Mouse (Mus musculus) kidney, adult 18-20 months (tissue): ENCODE results near the gene Clstn2.

Source experiments
- DNase-seq: peaks from one replicate; pipeline ENCODE4 v3.0.0; 2021

The Clstn2 gene

DNA sequence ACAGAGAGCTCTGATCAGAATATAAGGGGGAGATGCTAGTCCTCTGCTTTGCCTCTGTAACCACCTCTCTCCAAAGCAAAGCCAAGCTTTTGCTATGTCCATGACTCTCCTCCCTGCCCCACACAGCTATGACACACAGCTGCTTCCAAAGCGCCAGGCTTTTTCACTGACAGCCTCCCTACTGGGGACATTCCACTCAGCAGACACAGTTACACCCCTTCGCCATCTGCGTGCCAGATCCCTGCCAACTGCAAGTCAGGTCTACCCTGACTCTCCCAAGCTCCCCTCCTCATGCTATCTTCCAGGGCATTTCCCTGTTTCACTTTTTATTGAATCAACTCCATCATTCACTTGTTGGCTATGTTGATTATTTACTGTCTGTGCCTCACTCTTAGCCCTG is 259.1 kb downstream of the Clstn2 start:
- no peak for DNase-seq

DNA sequence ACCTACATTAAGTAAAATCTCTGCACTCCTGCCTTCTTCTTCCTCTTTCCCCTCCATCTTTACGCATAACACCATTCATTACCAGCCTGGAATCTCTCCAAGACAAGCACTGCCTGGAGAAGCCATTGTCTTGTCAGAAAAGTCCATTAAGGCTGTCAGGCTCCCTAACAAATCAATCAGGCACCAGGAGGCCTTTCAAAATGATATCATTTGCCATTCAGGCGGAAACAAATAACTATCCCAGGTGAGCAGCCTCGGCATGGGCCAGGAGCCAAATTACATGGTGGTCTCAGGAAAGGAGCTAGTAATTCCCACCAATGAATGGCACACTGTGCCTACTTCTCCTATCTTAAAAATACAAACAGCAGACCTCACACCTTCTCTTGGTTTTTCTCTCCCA is 260.6 kb downstream of the Clstn2 start:
- DNase-seq, result no peak

DNA sequence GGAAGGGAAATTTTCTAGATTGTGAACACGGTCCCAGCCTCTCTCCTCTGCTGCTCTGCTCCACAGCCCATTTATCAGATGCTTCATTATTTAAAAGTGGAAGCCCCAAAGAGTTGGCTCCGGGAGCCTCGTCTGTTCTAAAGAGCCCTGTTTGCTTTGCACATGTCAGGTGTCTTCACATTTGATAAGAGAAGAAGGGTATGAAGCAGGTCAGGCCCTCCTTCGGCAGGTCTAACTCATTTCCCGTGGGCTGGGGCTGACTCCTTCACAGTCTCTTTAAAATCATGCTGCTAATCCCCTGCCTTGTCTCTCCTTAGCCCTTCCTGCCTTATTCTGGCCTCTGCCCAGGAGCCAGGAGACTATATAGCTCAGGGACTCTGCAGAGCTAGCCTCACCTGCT is 263.6 kb downstream of the Clstn2 start:
- DNase-seq, result no peak

DNA sequence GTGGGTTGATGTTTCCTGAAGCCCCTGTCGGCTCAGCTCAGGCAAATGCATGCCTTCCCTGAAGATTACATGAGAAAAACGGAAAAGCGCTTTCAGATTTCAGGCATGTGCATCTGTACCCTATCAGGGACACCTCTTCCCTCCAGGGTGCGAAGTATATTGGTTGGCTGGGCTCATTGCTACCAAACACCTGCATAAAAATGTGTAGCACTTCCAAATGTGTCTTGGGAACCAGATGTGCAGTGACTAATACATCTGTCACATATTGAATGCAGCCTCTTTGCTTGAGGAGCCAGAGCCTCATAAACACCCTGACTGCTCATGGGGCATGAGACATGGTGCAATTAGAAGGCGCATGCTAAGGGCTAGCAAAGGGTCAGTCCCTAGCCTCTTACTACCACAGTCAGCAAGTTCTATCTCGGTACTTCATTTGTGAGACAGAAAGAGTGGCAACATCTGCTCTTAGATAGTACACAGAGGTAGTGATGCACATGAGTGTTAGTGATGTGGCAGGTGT is 267.7 kb downstream of the Clstn2 start:
- no peak for DNase-seq

DNA sequence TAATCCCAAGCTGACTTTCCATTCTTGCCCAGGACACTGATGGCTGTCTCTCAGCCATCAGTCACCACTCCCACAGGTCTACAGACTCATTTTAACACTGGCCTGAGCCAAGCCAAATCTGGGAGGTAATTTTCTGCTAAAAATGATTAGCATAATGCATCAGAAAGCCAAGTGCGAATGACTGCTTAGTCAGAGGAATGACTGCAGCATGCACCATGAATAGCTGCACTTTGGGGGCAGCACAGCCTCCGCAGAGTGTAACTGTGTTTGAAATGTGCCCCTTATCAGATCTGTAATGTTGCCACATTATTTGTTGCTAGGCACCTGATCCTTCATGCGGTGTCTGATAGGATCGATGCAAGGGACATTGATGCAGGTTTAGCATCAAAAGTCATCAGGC is 269.9 kb downstream of the Clstn2 start:
- DNase-seq, result no peak

DNA sequence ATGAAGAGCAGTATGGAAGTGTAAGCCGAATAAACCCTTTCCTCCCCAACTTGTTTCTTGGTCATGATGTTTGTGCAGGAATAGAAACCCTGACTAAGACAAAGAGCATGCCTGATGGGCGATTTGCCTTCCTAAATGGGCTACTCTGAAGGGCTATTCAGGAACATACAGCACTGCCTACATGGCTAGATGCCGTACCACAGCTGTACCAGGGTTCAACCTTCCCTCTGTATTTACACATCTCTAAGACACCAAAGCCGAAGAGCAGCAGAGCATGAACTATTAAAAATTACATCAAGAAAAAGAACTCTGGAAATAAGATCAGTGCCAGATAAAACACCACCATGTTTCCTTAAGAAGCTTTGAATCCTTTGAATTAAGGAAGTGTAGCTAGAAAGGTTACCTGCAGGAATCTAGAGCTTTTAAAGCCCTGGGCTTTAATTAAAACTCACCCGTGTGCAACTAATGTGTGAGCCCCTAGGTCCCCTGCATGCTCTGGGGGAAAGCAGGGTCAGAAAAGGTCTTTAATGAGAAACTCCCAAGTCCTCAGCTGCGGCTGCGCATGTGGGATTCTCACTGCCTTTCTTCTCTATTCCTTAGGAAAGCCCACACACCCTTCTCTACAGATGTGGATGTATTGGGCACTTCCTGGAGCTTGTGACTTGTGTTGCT is 277.2 kb downstream of the Clstn2 start:
- DNase-seq, result no peak

DNA sequence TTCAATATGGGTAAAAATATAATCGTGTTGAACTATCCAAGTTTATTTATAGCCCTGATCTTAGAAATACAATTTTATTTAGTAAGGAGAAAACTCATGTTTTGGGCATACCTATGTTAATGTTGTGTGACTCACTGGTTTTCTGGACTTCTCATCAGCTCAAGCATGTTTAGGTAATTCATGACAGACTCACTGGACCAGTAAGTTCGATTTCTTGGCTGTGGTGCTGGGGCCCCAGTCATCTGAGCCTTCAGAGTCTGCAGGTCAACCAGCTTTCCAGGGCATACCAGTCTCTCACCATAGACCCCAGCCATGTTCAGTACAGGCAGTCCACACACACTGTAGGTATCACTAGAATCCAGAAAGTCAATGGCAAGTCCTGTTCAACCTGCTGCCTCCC is 279.3 kb downstream of the Clstn2 start:
- no peak for DNase-seq

DNA sequence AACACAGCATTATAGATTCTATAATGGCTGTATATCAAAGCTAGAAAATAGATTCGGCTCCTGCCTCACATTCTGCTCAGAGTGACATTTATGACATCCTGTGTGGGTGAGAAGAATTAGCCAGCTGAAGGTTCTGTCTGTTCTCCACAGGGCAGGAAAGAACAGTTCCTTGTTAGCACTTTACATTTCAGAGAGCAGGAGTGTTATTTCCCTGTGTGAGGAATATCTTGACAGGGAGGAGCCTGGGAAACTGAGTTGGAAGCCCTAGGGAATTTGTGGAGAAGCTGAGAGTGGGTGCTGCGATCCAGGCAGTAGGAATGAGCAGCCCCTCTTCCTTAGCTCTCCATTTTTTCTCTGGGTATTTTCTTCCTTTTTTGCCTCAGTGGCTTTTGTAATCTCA is 286.4 kb downstream of the Clstn2 start:
- DNase-seq, result no peak

DNA sequence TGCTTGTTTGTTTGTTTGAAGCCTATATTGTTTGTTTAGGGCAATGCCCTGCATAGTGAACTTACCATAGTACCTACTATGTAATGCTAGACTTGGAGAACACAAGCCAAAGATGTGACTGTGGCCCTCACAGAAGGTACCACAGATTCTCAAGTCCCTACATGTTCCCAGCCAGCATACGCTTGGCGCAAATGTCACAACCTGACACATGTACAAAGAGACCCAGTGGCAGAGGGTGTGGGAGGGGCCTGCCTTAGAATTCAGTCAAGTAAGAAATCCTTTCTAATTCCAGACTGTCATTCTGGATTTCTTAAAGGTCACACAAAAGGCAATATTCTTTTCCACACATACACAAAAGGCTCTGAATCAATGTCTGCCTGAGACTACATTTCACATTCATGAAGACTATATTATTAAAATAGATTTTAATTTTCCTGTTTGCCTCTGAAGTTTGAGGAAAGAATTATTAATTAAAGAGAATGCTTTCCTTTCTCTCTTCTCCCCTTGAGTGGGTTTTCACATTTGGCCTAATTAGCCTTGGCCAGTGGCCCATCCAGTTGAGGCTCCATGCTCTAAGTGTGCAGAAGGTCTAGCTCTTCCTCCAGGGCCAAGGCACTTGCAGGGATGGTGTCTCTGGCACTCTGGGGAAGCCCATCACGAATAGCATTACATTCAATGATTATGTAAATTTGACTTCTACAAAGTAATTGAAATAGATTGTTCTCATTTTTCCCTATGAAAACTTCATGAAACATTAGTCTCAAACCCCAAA is 305.1 kb downstream of the Clstn2 start:
- DNase-seq, result no peak

DNA sequence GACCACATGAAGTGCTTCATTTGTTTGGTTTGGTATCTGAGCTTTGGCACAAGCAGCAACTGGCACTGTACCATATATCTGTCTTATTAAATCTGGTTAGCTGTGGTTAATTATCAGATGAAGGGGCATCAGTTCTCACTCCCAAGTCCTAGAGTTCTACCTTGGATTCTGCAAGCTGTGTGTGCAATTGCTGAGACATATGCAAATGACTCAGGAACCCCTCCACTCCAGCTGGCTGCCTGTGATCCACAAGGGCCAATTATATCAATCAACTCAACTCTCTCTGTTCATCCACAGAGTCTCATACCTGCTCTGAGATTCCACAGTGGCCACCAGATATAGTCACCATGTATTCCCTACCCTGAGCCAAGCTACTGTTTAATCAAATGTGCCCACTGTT is 315.3 kb downstream of the Clstn2 start:
- DNase-seq, result no peak

DNA sequence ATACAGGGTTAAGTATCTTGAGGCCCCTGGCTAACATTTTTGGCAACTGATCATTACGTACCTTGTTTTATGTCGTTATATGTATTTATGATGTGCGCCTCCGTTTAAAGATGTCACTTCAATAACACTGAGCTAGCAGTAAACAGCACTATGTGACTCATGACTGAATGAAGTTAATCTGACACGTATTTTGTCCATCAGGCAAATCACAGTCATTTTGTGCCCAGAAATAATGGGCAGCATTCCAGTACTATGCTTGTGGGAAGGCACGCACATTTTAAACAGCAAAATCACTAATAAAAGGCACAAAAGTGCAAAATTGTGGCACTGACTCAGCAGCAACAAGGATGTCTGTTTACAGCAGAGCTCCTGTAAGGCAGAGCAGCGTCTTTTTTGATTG is 316.0 kb downstream of the Clstn2 start:
- DNase-seq, result no peak

DNA sequence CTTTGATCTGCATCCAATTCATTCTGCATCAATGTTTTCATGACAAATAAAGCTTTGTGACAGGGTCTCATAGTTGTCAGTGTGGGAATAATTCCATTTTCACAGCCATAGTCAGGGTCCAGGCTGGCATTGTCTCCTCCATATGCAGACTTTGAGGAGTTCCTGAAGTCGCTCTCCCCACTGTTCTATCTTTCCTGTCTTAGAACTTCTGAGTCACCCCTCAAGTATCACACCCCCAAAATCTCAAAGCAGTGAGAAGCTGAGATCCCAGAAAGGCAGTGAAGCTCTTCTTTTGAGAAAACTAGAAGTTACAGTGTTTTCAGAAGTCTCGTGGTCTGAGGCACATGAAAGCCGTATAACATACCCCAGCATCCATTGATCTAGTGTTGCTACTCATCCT is 320.1 kb downstream of the Clstn2 start:
- DNase-seq, result no peak

DNA sequence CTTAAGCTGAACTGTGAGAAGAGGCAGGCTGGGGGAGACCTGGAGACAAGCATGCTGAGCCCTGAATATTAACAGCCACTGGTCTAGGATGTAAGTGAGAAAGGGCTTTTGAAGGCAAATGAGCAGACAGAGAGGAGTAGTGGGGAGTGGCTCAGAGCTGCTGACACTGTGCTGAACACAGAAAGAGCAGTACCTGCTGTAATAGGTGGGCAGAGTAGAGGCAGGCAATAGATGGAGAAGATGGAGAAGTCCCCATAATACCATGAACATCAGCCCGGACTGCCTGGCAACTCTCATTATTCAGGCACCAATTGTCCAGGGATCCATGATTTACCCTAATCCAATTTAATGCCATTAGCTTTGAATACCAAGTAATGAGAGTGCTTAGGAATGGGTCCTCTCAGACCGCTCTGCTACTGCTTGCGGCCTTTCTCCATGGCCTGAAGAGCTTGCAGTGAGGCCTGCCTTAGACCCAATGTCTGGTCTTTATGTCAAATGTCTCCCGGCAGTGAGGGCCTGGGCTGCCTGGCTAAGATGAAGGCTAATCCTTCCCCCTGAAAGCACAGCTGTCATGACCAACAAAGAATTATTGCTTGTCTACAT is 329.0 kb downstream of the Clstn2 start:
- DNase-seq, result no peak

DNA sequence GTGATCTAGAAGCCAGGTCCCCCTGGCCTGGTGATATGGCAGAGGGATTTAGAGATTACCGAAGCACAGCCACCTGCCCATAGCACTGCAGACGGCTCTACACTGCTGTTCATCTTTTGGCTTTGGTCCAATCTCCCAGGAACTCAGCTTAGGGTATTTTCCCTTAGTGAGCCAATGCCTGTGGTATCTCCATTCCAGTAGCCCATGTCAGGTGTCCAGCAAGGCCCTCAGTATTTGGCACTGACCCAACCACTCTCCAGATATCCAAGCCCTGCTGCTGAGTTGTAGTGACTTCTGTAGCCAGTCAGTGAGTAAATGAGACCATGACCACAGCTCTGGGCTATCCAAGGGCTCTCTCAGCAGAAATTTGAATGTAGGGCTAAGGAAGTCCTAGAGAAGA is 330.0 kb downstream of the Clstn2 start:
- no peak for DNase-seq

DNA sequence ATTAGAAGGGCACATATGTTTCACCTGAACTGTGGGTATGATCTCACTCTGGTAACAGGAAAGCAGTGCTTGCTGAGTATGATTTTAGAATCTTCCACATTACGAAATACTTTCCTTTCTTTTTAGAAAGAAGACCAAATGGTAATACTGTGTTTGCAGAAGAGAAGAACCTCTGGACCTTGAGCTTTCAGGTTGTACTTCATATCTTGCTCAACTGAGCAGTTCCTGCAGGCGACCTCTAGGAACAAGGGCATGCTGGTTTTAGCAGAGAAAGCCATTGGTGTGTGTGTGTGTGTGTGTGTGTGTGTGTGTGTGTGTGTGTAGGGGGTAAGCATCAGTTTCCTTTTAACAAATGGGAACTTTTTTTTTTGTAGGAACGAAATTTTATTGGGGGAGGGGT is 333.0 kb downstream of the Clstn2 start:
- DNase-seq, result no peak

DNA sequence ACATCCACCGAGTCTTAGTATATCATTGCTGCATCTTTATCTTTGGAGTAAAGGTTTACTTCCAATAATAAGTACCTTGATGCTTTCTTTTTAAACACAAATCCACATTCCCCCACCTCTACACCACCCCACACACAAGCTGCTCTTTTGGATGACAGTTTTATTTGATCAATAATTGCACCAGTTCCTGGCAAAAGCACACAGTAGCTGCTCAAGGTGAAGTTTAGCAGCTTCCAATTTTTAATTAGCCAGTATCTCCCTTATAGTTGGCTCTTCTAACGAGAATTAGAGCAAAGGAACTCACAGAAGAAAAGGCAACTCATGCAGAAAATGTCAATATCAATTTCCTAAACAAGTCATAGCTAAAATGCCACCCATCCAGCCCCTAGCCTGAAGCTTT is 334.0 kb downstream of the Clstn2 start:
- no peak for DNase-seq

DNA sequence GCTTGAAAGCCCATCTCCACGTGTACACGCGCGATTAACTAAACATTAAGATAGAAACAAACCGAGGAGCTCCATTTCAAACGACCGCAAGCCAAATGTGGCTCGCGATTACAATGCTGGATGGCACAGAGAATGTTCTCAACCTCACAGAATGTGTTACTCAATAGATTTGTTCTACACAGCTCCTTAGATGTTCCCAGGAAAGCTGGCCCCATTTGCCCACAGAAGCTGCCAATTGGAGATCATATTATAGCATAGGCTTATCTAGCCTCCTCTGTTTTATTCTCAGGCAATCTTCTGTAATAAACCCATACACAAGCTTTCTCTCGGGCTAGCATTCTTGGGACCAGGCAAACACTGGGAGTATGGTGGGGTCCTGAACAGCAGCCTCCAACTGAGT is 334.9 kb downstream of the Clstn2 start:
- no peak for DNase-seq

DNA sequence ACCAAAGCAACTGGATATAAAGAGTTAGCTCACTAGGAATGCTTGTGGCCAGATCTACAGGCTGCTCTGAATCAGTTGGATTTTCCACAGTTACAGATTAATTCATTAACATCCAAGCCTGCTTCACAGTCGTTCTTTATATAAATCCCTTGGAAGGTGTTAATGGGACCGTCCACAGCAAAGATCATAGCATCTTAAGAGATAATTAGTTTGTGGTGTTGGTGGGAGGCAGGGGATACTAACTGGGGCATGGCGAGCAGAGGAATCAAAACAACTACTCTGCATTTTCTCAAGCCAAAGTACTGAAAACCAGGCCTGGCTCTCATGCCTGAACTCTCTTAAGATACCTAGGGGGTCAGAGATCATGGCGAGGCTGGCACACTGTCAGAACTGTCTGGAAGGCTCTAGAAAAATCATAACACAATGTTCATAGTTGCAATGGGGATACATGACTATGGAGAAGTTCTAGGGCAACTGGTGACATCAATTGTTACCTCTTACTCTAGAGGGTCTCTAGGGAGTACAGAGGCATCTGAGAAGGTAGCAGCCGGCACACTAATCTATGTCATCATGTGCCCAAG is 336.2 kb downstream of the Clstn2 start:
- no peak for DNase-seq

DNA sequence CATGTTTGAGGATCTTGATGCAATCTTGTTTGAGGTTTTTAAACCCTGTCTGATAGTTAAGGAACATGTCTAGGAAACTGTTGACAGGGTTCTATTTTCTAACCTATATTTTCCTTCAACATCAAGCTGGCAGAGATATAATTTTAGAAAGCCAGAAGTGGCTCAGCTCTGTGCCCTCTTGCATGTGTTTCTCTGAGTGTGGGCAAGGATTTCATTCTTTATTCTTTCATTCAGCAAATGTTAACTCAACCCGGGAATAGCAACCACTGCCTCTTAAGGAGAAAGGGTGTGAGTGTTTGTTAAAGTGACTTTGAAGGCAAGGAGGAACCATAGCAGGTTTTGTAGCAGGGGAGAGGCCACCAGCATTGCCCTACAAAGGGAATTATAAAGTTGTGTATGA is 337.7 kb downstream of the Clstn2 start:
- DNase-seq, result no peak

DNA sequence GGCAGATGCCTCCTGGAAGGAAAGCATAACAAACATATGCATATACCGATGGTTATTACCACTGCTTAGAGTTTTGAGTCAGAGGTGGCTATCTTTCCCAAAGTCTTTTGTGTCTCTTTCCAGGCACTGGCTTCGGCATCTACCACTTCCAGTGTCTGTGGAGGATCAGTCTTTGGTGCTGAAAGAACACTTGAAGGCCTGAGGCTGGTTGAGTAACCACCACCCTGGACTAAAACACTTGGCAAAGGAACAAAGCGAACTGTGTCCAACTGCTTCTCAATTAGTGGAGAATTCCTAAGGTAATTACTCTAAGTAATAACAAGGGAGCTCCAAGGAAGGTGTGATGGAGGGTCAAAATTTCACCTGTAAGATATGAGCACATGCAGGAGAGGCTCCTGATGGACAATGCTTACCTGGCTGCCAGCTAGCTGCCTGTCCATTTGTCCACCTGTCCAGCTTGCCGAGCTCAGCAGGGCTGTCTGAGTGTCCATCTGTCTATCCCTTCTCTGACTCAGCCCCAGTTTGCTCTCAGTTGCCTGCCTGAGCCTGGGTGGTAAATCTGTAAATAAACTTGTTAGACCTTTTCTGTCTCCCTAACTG is 346.1 kb downstream of the Clstn2 start:
- DNase-seq, result no peak

DNA sequence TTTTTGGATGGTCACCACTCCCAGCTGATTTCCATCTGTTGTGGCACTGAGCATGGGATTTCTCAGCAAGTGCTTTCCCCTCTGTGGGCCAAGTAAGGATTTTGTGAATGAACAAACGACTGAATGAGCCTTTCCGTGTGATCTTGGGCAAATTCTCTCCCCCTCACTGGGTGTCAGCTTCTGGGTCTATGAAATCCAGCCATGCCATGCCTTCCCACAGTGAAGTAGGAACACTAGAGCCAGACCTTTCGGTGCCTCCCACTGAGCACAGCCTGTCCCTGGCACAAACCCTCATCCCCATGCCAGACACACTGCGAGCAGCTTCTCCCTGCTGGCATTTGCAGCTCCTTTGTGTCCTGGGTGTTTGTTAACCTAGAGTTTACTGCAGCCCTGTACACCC is 347.3 kb downstream of the Clstn2 start:
- DNase-seq, result no peak

DNA sequence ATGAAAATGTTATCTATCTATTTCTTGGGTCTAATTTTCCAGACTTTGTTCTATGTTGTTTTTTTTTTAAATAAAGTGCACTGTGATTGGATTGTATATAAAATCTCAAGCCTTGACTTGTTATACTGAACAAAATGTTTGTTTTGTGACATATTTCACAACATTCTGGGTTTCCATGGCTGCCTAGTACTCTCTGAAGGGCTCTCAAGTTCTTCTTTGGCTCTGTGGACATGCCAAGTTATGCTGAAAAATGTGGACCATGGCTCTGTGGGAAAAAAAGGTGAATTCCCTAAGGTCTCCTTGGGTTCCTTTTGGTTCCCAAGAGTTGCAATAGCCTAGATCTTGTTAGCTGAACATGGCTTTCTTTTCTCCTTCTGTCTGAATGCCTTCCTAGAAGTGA is 353.1 kb downstream of the Clstn2 start:
- DNase-seq, result no peak

DNA sequence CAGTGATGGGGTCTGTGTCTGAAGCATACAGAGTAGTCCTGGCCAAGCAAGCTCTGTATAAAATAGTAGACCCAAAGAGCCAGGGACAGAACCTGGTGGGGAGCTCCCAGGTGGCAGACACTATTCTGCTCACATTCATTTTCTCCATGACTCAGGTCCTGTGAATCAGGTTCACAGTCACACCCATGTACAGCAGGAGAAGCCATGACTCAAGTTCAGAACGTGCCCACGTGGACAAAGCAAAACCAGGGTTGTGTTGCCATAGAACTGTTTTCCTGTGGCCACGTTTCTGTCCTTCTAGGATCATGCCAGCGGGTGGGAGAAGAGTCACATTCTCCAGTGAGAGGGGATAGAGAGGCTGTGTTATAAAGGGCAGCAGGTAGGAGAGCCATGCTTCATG is 353.9 kb downstream of the Clstn2 start:
- no peak for DNase-seq

DNA sequence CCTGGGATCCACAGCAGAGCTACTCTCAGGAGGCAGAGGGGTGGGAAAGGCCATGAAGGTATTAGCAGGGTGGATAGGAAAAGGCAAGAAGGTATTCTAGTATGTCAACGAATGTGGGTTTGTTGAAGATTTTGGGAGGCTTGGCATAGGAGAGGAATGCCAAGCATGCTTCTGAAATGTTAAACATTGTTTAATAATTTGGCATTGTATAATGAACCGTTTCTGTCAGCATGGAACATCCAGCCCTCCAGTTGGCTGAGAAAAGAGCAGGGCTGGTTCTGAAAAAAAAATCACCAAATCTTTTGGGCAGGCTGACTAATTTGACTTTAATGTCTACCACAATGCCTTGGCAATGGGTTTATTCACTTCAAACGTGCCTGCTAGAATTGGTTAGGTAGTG is 355.9 kb downstream of the Clstn2 start:
- no peak for DNase-seq
